Mouse (Mus musculus) large intestine, adult 2 months (tissue): Measurements from ENCODE around the gene BC049352. TPM values are rescaled to one million over a fixed set of nuclear protein-coding genes. Genes with fewer than 3 reads are reported as not detected.

ENCODE experiments used
- DNase-seq: peaks from one replicate; pipeline ENCODE4 v3.0.0-alpha.2; 2012; ENCODE audit warnings: low read depth, low spot score
- WGBS: fragments of 180-500 bp; shearing (Covaris S2); methylation state at CpG from one replicate; pipeline ENCODE4 v1.1.7; 2018; 5-methylcytosine and 5-hydroxymethylcytosine counted together
- polyA plus RNA-seq: library from polyadenylated mRNA; depleted of rRNA; stranded (reverse); fragments of >200 nt; gene quantifications from 2 replicates; pipeline ENCODE4 v1.2.3, GENCODE M21; 2012

BC049352 gene
- polyA plus RNA-seq, 1 experiment, result not detected

GRCm38 (mm10) chr9:45188570-45189563 is 7.1 kb downstream of the BC049352 start:
- 31% methylated on average over 10 of the region's 10 CpGs for WGBS
- no peak for DNase-seq

DNA sequence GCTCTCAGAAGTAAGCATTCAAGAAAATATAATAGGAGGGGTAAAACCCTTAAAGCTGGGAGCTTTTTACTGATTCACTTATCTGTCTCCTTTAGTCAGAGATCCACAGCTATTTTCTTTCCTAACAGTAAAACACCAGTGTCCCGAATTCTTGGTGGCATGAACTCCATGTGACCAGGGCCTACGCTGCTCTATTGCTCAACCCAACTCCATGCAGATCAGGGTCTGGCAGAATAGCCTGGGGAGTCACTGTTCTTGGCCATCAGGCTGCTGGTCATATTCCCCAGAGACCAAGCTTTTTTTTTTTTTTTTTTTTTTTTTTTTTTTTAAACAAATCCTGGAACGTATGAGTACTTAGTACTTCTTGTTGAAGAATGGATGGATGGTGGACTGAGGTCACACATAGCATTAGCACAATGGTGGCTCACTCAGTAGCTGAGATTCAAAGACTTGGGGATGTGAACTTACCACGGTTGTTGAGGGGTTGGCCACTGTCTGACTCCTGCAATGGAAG is 7.9 kb downstream of the BC049352 start:
- 32% methylated on average over 4 of the region's 4 CpGs for WGBS
- DNase-seq, result no peak

DNA sequence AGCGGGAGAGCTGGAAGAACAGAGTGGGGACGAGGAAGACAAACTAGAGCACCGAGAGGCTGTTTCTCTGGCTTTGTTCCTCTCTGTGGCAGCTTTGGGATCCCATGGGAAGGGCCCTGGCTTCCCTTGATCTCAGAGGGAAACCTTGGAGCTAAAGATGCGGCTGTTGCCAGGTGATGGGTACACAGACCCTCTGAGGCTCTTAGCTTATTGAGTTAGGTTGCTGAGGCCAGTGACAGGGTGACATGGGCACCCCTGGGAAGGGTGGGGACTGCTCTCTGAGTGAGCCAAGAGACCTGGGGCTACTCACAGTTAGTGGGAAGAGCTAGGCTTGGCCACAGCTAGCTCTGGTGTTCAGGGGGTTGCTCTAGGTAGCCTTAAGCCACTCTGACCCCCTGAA is 13.7 kb downstream of the BC049352 start:
- WGBS, result 70% methylated on average over 4 of the region's 4 CpGs
- no peak for DNase-seq

GRCm38 (mm10) chr9:45196125-45196830 is 14.5 kb downstream of the BC049352 start:
- no peak for DNase-seq
- WGBS, result 48% methylated on average over 8 of the region's 8 CpGs

GRCm38 (mm10) chr9:45197549-45197948 is 15.7 kb downstream of the BC049352 start:
- WGBS, result 31% methylated on average over 5 of the region's 5 CpGs
- DNase-seq, result no peak

DNA sequence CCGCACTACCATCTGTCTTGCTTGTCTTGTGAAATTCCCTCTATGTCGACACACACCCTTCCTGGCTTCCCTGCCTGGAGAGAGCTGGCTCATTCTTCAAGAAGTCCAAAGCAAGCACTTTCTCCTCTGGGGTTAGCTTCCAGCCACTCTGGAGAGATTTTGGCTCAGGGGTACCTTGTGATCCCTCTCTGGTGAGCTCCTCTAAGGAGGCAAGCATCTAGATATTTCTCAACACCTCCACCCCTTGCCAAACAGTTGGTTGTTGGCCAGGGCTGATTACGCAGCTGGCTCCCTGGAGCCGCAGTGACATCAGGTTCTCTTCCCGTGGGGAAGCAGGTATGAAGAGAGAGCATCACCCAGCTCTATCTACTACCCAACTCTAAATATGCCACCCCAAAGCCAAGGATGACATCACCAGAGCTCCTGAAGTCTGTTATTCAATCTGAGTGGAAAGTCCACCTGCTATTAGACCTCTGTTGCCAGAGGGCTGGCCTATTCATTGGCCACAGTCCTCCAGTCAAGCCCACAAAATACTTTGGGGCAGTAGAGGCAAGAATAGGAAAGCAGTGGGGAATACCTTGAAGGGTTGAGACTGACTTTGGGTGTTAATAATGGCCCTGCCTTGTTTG is 19.6 kb downstream of the BC049352 start:
- DNase-seq, result no peak
- 27% methylated on average over 5 of the region's 5 CpGs for WGBS

DNA sequence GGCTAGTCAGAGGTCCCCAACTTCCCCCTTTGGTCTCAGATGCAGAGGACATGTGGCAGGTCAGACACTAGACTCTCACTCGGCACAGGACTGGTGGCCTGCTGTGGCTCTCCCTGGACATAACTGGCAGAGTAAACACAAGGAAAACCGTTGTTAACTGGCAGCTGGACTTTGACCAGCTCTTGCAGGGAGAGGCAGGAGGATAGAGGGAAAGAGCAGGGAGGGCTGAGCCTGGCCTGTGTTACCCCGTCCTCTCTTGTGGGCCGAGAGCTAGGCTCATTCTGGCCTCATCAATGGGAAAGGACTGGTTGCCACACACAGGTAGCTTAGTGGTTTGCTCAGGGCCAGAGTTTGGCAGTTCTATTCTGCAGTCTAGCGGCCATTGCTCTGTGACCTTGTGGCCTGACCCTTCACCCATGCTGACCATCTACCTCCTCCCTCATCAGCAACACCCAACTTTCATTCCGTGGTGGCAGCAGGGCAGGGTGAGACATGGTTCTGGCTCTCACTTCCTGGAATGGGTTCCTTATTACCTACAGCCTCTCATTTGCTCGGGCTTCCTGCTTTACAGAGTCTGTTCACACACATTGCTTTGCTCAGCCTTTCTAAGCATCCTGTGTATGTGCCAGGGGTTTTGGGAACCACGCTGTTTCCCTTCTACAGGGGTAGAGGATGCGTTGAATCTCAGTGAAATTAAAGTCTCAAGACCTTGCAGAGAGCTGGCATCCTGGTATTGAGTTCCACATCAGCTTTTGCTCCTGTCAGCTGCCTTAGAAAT is 20.4 kb downstream of the BC049352 start:
- no peak for DNase-seq
- 18% methylated on average over 9 of the region's 9 CpGs for WGBS

DNA sequence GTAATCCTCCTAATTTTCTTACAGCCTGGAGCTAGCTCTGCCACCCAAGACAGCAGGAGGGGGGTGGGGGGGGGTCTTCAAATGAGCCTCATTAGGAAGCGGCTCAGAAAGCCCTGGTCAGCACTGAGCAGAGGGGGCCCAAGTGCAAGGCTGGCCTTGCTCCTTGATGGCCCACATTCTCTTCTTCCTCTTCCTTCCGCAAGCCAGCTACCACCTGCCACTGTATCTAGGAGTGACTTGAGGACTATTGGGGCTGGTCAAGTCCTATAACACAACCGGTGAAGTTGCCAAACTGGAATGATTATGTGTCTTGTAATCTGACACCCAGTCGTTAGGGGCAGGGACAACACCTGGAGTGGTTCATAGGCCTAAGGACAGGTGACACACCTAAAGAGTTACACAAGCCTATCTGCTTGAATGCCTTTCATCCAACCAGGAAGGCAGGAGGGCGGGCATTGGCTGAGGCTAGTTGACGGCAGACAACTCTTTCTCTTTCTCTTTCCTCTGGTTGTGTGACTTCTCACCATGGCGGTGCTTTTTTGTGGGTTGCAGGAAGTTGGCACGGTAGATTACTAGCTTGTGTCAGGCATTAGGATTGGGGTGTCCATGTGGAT is 22.1 kb downstream of the BC049352 start, which contains the start of gene Tmprss4:
TSS of gene Tmprss4 (minus strand) at position 296 of the 614 bp plus-strand sequence.
- peak; percentile 96 for DNase-seq
- WGBS, result 23% methylated on average over 8 of the region's 8 CpGs

GRCm38 (mm10) chr9:45205143-45205542 is 23.3 kb downstream of the BC049352 start:
- DNase-seq, result no peak
- 24% methylated on average over 5 of the region's 5 CpGs for WGBS

DNA sequence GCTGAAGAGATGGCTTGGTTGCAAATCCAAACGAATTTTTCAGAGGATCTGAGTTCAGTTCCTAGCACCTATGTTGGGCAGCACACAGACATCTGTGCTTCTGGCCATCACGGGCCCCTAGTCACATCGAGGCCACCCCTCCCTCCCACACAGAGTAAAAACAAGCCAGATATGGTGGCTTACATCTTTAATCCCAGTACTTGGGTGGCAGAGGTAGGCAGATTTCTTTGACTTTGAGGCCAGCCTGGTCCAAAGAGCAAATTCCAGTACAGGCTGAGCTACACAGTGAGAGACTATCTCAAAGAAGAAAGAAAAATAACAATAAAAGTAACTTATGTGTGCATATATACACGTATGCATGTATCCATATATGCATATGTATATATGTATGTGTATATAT is 24.3 kb downstream of the BC049352 start:
- 72% methylated on average over 4 of the region's 4 CpGs for WGBS
- DNase-seq, result no peak

DNA sequence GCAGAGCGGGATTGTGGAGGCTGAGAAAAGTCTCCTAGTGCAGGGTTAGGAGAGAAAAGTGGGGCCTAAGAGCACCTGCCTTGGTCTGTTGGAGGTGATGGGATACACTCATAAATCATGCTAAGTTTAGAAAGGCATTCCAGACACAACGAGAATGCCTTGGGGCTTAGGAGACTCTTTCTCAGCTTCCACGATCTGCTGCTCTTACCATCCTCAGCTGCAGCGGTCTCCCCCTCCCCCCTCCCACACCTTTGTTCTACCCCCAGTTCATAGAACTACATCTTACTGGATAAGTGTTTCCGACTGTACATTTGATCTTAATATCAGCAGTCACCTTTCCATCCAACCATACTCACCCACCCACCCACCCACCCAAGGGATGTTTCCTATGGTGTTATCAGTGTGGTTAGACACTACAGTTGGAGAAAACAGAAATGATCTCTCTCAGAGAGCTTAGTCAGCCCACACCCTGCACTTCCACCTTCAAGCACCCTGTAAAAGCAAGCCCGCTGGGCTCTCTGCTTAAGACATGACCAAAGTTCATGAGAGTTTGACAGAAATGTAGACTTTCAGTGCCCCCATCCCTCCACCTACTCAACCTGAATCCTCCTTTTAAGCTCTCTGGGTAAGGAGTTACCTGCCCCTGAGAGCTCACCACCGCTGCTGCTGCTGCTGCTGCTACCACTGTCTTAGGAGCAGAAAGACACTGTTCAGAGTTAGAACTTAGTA is 25.4 kb downstream of the BC049352 start:
- 81% methylated on average over 7 of the region's 7 CpGs for WGBS

GRCm38 (mm10) chr9:45212001-45212400 is 30.2 kb downstream of the BC049352 start:
- no peak for DNase-seq
- WGBS, result 40% methylated on average over 6 of the region's 6 CpGs

More for the DNA sequence above, 25.4 kb downstream of the BC049352 start:
- DNase-seq, result no peak

DNA sequence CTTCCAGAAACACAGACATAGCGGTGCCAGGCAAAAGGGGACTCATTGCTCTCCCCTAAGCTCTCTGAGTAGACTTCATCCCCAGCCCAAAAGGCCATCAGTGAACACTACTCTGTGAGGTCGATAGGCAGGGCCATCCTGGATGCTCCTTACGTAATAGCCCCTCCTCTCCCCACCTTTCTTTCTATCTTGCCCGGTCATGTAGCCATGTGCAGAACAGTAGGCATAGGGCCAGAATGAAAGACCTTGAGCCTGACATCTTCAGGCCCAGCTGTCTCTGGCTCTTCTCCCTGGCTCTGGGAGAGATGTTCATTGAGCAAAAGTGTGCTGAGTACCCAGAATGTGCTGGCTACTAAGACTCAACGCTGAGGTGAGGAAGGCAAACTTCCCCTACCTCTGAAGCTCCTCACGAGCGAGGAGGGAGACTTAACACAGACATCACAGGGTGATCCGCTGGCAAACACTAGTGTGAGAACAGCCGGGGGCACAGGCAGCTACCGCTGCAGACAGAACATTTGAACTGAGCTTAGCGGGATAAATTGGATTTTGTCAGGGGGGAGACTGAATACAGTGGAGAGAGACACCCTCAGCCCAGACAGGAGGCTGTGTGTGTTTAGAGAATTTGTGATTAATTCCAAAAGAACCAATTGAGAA is 33.8 kb downstream of the BC049352 start:
- WGBS, result 73% methylated on average over 11 of the region's 11 CpGs
- DNase-seq, result no peak

- DNase-seq, result no peak
- whole genome bisulfite sequencing, result 86% methylated on average over 3 of the region's 3 CpGs
These were observed 37.8 kb downstream of the BC049352 start for GRCm38 (mm10) chr9:45219644-45220043.

- DNase-seq, result no peak
- WGBS, result 7% methylated on average over 6 of the region's 6 CpGs
These were observed 39.8 kb downstream of the BC049352 start for GRCm38 (mm10) chr9:45221567-45221966.

GRCm38 (mm10) chr9:45229359-45229758 is 47.6 kb downstream of the BC049352 start:
- 73% methylated on average over 8 of the region's 8 CpGs for WGBS
- DNase-seq, result no peak

DNA sequence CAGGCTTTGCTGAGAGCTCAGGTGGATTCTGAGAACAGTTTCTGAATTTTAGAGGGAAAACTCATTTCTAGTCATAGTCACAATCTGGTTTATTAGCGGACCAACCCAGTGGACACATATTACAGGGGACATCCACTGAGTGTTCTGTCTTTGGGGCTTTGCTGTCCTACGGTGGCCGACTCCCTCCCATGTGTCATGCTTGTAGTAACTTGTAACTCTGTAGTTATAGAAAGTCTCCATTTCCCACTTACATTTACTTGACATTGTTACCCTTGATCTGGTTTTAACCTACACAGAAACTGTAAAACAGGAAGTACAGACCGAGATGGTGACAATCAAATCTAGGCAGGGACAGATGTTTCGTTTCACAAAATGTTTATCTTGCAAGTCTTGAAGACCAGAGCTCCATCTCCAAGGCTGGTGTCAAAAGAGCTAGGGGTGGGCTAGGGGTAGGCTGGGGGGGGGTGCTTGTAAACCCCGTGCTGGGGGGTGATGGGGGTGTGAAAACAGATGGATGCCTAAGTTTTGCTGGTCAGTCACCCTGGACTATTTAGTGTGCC is 53.9 kb downstream of the BC049352 start:
- no peak for DNase-seq
- 57% methylated on average over 6 of the region's 6 CpGs for WGBS
